ENCODE assay signal across 10 mouse cellular contexts in genomic region chr17:67140502-67140901, GRCm38 (mm10).
DNase-seq lines count a peak whose midpoint lies in the region; ATAC-seq and TF ChIP-seq lines count a peak whose summit lies in the region.
"Had no signal": no experiment of that assay in that cellular context is flagged by ENCODE, and none has a peak within 500 bp of the region (broad histone marks: within the 10 kb centered on the region; RNA-seq: fewer than 3 reads in every experiment).

No protein-coding gene starts in this region.

- no peak overlapping the region for H3K4me3 ChIP-seq in kidney, adult 2 months (ENCODE audit: insufficient read depth, low read depth, low read length)
- no peak overlapping the region for H3K4me3 ChIP-seq in kidney, embryonic 15.5 days (replicated peaks)
- H3K4me3 ChIP-seq: hindbrain, embryonic 13.5 days; limb, embryonic 15.5 days had no signal

- no peaks in the 10 kb centered on the region for H3K9me3 ChIP-seq in kidney, embryonic 15.5 days (replicated peaks)
- H3K9me3 ChIP-seq: hindbrain, embryonic 13.5 days; limb, embryonic 15.5 days had no signal

- H3K4me2 ChIP-seq in kidney, embryonic 15.5 days: no peak overlapping the region
- H3K4me2 ChIP-seq: hindbrain, embryonic 13.5 days; limb, embryonic 15.5 days had no signal

- H3K9ac ChIP-seq in kidney, embryonic 15.5 days: no peak overlapping the region
- H3K9ac ChIP-seq: hindbrain, embryonic 13.5 days; limb, embryonic 15.5 days had no signal

- H3K27me3 ChIP-seq in kidney, adult 2 months (replicated peaks; ENCODE audit: control insufficient read depth, insufficient read depth, low read length): no peaks in the 10 kb centered on the region
- no peaks in the 10 kb centered on the region for H3K27me3 ChIP-seq in kidney, embryonic 15.5 days
- H3K27me3 ChIP-seq: hindbrain, embryonic 13.5 days; limb, embryonic 15.5 days had no signal

- no peak overlapping the region for H3K27ac ChIP-seq in kidney, adult 2 months (ENCODE audit: insufficient read depth, low read depth, low read length)
- H3K27ac ChIP-seq in kidney, embryonic 15.5 days: no peak overlapping the region
- H3K27ac ChIP-seq: hindbrain, embryonic 13.5 days; limb, embryonic 15.5 days had no signal

- DNase-seq in adrenal gland, postnatal 14 days: peak; percentile 48
- DNase-seq in adrenal gland, postnatal 4 days (ENCODE audit: low spot score in 2 of 2): no peak
- DNase-seq in kidney, adult 2 months: peak; percentile 25
- peak; percentile 8 for DNase-seq in 3T3-L1 (ENCODE audit: low read depth, low spot score)
- no peak for DNase-seq in frontal cortex, postnatal 25 days (ENCODE audit: low spot score in 2 of 2)
- DNase-seq in left cerebral cortex, adult 9 months (ENCODE audit: low spot score in 2 of 2): no peak

- ATAC-seq in kidney, embryonic 15.5 days (replicated peaks; ENCODE audit: low FRiP score): no peak
- ATAC-seq in granulocyte monocyte progenitor cell, adult 5-6 weeks (replicated peaks; ENCODE audit: poor library complexity, severe bottlenecking): peak; percentile 53; the same call in 1 of the 2 replicates

- no peaks in the 10 kb centered on the region for H3K4me1 ChIP-seq in kidney, adult 2 months (ENCODE audit: control insufficient read depth, insufficient read depth, low read length)
- H3K4me1 ChIP-seq in kidney, embryonic 15.5 days: peaks cover 15% of the 10 kb centered on the region
- H3K4me1 ChIP-seq: limb, embryonic 15.5 days had no signal

- TF ChIP-seq POLR2A in kidney, adult 2 months (IDR thresholded peaks at IDR 0.05; ENCODE audit: low read depth, low read length): no peak

- WGBS in kidney, adult 2 months: 47% methylated on average over 1 of the region's 1 CpGs
- WGBS in kidney, embryonic 15.5 days: 48% methylated on average over 1 of the region's 1 CpGs

- H3K36me3 ChIP-seq in kidney, adult 2 months (ENCODE audit: control insufficient read depth, insufficient read depth, low read length): no peaks in the 10 kb centered on the region
- H3K36me3 ChIP-seq in kidney, embryonic 15.5 days: no peaks in the 10 kb centered on the region
- H3K36me3 ChIP-seq: hindbrain, embryonic 13.5 days; limb, embryonic 15.5 days had no signal

- TF ChIP-seq CTCF in kidney, adult 2 months (conservative IDR thresholded peaks at IDR 0.05; ENCODE audit: insufficient read depth, insufficient read length, low read depth, low read length): peak; percentile 55

Comparison
In these comparisons a context has a peak if more than half of its experiments do, and no peak if none do; other contexts are left out.
1. DNase-seq: peak in adrenal gland, postnatal 14 days (single experiment), kidney, adult 2 months (single experiment) and 3T3-L1 (single experiment); none in adrenal gland, postnatal 4 days (0 of 2), frontal cortex, postnatal 25 days (0 of 2) and left cerebral cortex, adult 9 months (0 of 2).